Mouse (Mus musculus) CH12.LX (cell line): ENCODE measurements at regions not wholly inside any gene's neighbourhood (a gene's known extent, or its start where the extent isn't known, plus 50 kb on each side); places are given as distances from the start of the nearest gene placed in this dataset.

Experiments
- DNase-seq: peaks from one replicate; pipeline ENCODE4 v3.0.0-alpha.2; 2013; ENCODE audit errors: extremely low read depth
- H3K27ac ChIP-seq: 2 replicates; pipeline ENCODE4 v1.5.1; 2012; ENCODE audit warnings: low read depth, mild to moderate bottlenecking, control low read depth, moderate library complexity; ENCODE audit not compliant: insufficient read depth
- H3K27me3 ChIP-seq: replicated peaks from 2 replicates; pipeline ENCODE3; 2012; ENCODE audit warnings: inconsistent platforms
- H3K36me3 ChIP-seq, 2 experiments: replicated peaks in 1 of 2; 2 replicates each; pipeline versions ENCODE3 to v1.6.1; 2012; ENCODE audit warnings: inconsistent platforms in 1 of 2, low read length in 1 of 2, mild to moderate bottlenecking in 1 of 2, mixed read lengths in 1 of 2, moderate library complexity in 1 of 2; ENCODE audit not compliant: control insufficient read depth in 1 of 2, insufficient read depth in 1 of 2
- H3K4me1 ChIP-seq, 2 experiments: 2 replicates each; pipeline ENCODE4 v1.6.1; 2012; ENCODE audit warnings: inconsistent platforms in 1 of 2, moderate library complexity in 1 of 2; ENCODE audit not compliant: insufficient read depth in 2 of 2, control insufficient read depth in 1 of 2
- H3K4me2 ChIP-seq: 2 replicates; pipeline ENCODE4 v1.6.1; 2012; ENCODE audit warnings: low read depth, mild to moderate bottlenecking, control low read depth; ENCODE audit not compliant: poor library complexity, insufficient read depth, severe bottlenecking
- H3K4me3 ChIP-seq, 3 experiments: fragments of 150-350 bp in 1 of 3; sonication (generic) in 1 of 3; replicated peaks in 1 of 3; 2 replicates each; pipeline versions ENCODE3 to v1.5.1; 2011 to 2012; ENCODE audit warnings: low read depth in 2 of 3, low read length in 2 of 3, mild to moderate bottlenecking in 2 of 3, moderate library complexity in 2 of 3, control low read depth in 1 of 3, improper control_type of control experiment in 1 of 3, inconsistent platforms in 1 of 3, mixed read lengths in 1 of 3; ENCODE audit not compliant: poor library complexity in 1 of 3
- H3K79me2 ChIP-seq: replicated peaks from 2 replicates; pipeline ENCODE4 v1.6.1; 2012; ENCODE audit warnings: mild to moderate bottlenecking, moderate library complexity; ENCODE audit not compliant: control insufficient read depth, poor library complexity, insufficient read depth, severe bottlenecking; ENCODE audit errors: extremely low read depth
- H3K9ac ChIP-seq: 2 replicates; pipeline ENCODE4 v1.6.1; 2012; ENCODE audit warnings: low read depth, mild to moderate bottlenecking, control low read depth, moderate library complexity; ENCODE audit not compliant: insufficient read depth
- H3K9me3 ChIP-seq: replicated peaks from 2 replicates; pipeline ENCODE3; 2012; ENCODE audit warnings: low read length, inconsistent platforms, mixed read lengths
- BHLHE40 ChIP-seq: IDR thresholded peaks from 2 replicates; pipeline ENCODE4 v1.6.1; 2011; ENCODE audit warnings: mild to moderate bottlenecking, low read depth, low read length, improper control_type of control experiment
- CHD1 ChIP-seq: IDR thresholded peaks from 2 replicates; pipeline ENCODE4 v1.6.1; 2012; ENCODE audit warnings: low read depth, low read length, improper control_type of control experiment, inconsistent platforms
- E2F4 ChIP-seq: IDR thresholded peaks from 2 replicates; pipeline ENCODE4 v1.6.1; 2011; ENCODE audit warnings: low read depth, low read length, improper control_type of control experiment; ENCODE audit not compliant: insufficient replicate concordance
- ELF1 ChIP-seq: IDR thresholded peaks from 2 replicates; pipeline ENCODE4 v1.6.1; 2014; ENCODE audit warnings: low read depth, mild to moderate bottlenecking, inconsistent platforms, low read length, improper control_type of control experiment
- EP300 ChIP-seq: IDR thresholded peaks from 2 replicates; pipeline ENCODE4 v1.6.1; 2011; ENCODE audit warnings: low read length, improper control_type of control experiment
- ETS1 ChIP-seq: conservative IDR thresholded peaks from 2 replicates; pipeline ENCODE4 v1.6.1; 2012; ENCODE audit warnings: low read depth, mild to moderate bottlenecking, inconsistent platforms, low read length, improper control_type of control experiment, moderate library complexity
- GABPA ChIP-seq: IDR thresholded peaks from 2 replicates; pipeline ENCODE4 v1.6.1; 2012; ENCODE audit warnings: low read depth, low read length, improper control_type of control experiment, inconsistent platforms; ENCODE audit not compliant: insufficient replicate concordance
- IRF4 ChIP-seq: IDR thresholded peaks from 2 replicates; pipeline ENCODE4 v1.6.1; 2014; ENCODE audit warnings: low read depth, mild to moderate bottlenecking, inconsistent platforms, low read length, improper control_type of control experiment
- JUND ChIP-seq: conservative IDR thresholded peaks from 2 replicates; pipeline ENCODE4 v1.6.1; 2011; ENCODE audit warnings: low read depth, low read length, improper control_type of control experiment
- KAT2A ChIP-seq: IDR thresholded peaks from 2 replicates; pipeline ENCODE4 v1.6.1; 2012; ENCODE audit warnings: low read length, improper control_type of control experiment, inconsistent platforms; ENCODE audit not compliant: insufficient replicate concordance
- MAX ChIP-seq: IDR thresholded peaks from 2 replicates; pipeline ENCODE4 v1.6.1; 2011; ENCODE audit warnings: low read length, improper control_type of control experiment
- MYC ChIP-seq: IDR thresholded peaks from 2 replicates; pipeline ENCODE4 v1.6.1; 2011; ENCODE audit warnings: low read depth, mild to moderate bottlenecking, improper control_type of control experiment, low read length
- PAX5 ChIP-seq: IDR thresholded peaks from 2 replicates; pipeline ENCODE4 v1.6.1; 2012; ENCODE audit warnings: low read length, inconsistent platforms, mixed read lengths
- POLR2AphosphoS2 ChIP-seq: IDR thresholded peaks from 2 replicates; pipeline ENCODE4 v1.6.1; 2011; ENCODE audit warnings: low read depth, low read length, improper control_type of control experiment
- RAD21 ChIP-seq: IDR thresholded peaks from 2 replicates; pipeline ENCODE4 v1.6.1; 2011; ENCODE audit warnings: low read depth, mild to moderate bottlenecking, low read length, improper control_type of control experiment, moderate library complexity
- SIN3A ChIP-seq: IDR thresholded peaks from 2 replicates; pipeline ENCODE4 v1.6.1; 2012; ENCODE audit warnings: low read length, improper control_type of control experiment, inconsistent platforms
- USF1 ChIP-seq: IDR thresholded peaks from 2 replicates; pipeline ENCODE4 v1.6.1; 2014; ENCODE audit warnings: low read depth, mild to moderate bottlenecking, inconsistent platforms, low read length, improper control_type of control experiment
- ZKSCAN1 ChIP-seq: IDR thresholded peaks from 2 replicates; pipeline ENCODE4 v1.6.1; 2012; ENCODE audit warnings: low read depth, inconsistent platforms, low read length, improper control_type of control experiment, borderline replicate concordance
- ZNF384 ChIP-seq: IDR thresholded peaks from 2 replicates; pipeline ENCODE4 v1.6.1; 2012; ENCODE audit warnings: low read depth, low read length, improper control_type of control experiment, inconsistent platforms
- dilution Hi-C: fragments of 300-500 bp; cut with MboI; formaldehyde crosslinking; loops from 2 replicates; pipeline ENCODE4 v1.14.3; 2020; ENCODE audit warnings: low sequenced_read_pairs; ENCODE audit not compliant: extremely low pct_unique_long_range_greater_than_20kb, extremely low pct_ligation_motif_present
- in situ Hi-C: fragments of 300-500 bp; cut with MboI; formaldehyde crosslinking; loops from 3 replicates; pipeline ENCODE4 v1.14.3; 2019; ENCODE audit warnings: low sequenced_read_pairs, low pct_ligation_motif_present, low pct_unique_long_range_greater_than_20kb, mixed read lengths

DNA sequence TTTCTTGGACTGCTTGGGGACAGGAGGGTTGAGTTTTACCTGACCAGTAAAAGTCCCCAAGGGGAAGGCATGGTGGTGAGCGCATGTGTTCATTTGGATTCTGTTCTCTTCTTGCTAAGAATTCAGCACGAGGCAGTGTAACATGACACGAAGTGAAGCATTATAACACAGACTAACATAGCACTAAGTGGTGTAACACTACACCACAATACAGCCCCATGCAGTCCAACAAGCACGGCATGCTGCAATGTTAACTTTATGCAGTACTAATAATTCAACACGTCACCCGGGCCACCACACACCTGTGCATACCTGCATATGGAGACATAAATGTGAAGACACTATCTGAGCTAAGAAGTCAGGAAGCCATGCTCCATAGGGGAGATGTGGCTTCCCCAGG lies 219.2 kb downstream of the Gadd45g start:
- H3K4me1 ChIP-seq, result peaks cover 25 to 32% of the 10 kb centered on the region in 2 experiments
- H3K9ac ChIP-seq, result no peak overlapping the region
- H3K4me2 ChIP-seq, result no peak overlapping the region
- in situ Hi-C loops, result no loop called here
- no peak for TF ChIP-seq E2F4
- TF ChIP-seq BHLHE40, result no peak
- no peak for TF ChIP-seq IRF4
- TF ChIP-seq CHD1, result no peak
- TF ChIP-seq KAT2A, result no peak
- TF ChIP-seq MYC, result no peak
- TF ChIP-seq MAX, result no peak
- TF ChIP-seq EP300, result no peak
- no peak for TF ChIP-seq ZKSCAN1
- TF ChIP-seq POLR2AphosphoS2, result no peak
- TF ChIP-seq JUND, result no peak
- TF ChIP-seq ZNF384, result no peak
- TF ChIP-seq ETS1, result no peak
- dilution Hi-C loops, result no loop called here
- H3K9me3 ChIP-seq, result no peaks in the 10 kb centered on the region
- no peaks in the 10 kb centered on the region for H3K79me2 ChIP-seq
- no peaks in the 10 kb centered on the region for H3K36me3 ChIP-seq
- DNase-seq, result no peak
- H3K27ac ChIP-seq, result no peak overlapping the region
- no peak overlapping the region for H3K4me3 ChIP-seq
- H3K27me3 ChIP-seq, result peaks cover 2% of the 10 kb centered on the region

DNA sequence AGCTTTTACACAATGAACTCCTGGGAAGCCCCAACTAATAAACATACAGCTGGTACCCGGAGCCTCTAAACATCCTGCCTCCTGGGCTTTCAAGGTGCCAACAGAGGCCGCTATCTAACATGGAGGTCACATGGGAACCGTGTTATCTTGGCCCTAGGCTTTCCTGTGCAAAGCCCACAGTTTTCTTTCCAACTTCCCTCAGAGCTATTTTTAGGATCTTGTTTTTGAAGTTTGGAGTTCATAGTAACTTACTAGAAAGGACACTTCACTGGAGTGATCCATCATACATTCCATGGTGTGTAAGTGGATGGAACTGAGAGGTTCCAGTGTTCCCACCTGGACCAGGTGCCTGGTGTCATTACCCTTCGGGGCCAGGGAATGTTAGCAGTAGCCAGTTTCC lies 220.6 kb downstream of the Gadd45g start:
- no peak for DNase-seq
- TF ChIP-seq PAX5 (no peak), MAX (no peak), ZKSCAN1 (no peak)
- peaks cover 16 to 20% of the 10 kb centered on the region in 2 experiments for H3K4me1 ChIP-seq
- no peaks in the 10 kb centered on the region for H3K36me3 ChIP-seq
- peaks cover 2% of the 10 kb centered on the region for H3K27me3 ChIP-seq
- no peaks in the 10 kb centered on the region for H3K9me3 ChIP-seq
- no peak overlapping the region for H3K4me2 ChIP-seq
- dilution Hi-C loops (no loop called here), in situ Hi-C loops (no loop called here)
- H3K27ac ChIP-seq, result no peak overlapping the region
- no peaks in the 10 kb centered on the region for H3K79me2 ChIP-seq
- no peak overlapping the region for H3K9ac ChIP-seq
- H3K4me3 ChIP-seq, result no peak overlapping the region

DNA sequence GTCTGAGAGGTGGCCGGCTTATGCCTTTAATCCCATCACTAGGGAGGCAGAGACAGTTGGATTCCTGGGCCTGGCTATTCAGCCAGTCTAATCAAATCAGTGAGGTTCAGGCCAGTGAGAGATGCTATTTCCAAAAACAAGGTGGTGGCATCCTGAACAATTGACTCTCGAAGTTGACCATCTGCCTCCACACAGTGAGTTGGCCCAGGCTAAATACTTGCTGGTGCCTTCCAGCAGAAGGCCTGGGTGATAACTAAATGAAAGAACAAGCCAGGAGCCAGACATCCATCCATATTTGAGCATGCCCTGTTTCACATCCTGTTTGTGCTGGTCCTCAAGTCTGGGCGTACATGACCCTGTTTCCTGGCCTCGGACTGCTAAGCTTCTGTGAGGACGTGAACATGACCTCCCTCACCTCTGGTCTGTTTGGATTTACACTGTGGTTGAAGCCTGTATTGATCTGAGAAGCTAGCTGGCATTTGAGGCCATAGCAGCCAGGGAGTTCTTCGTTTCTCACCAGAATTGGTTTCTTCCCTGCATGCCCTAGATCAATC lies 222.5 kb downstream of the Gadd45g start:
- Histone ChIP-seq H3K36me3 (no peaks in the 10 kb centered on the region), H3K9me3 (no peaks in the 10 kb centered on the region), H3K9ac (no peak overlapping the region), H3K27me3 (peaks cover 1% of the 10 kb centered on the region), H3K79me2 (no peaks in the 10 kb centered on the region), H3K4me2 (no peak overlapping the region), H3K4me3 (no peak overlapping the region), H3K4me1 (peaks cover 10 to 11% of the 10 kb centered on the region in 2 experiments), H3K27ac (no peak overlapping the region)
- no peak for DNase-seq
- in situ Hi-C loops, result no loop called here
- TF ChIP-seq ETS1 (no peak), E2F4 (no peak), ZKSCAN1 (no peak), ELF1 (no peak), CHD1 (no peak), JUND (no peak), SIN3A (no peak), USF1 (no peak), BHLHE40 (no peak), RAD21 (no peak), GABPA (no peak)
- dilution Hi-C loops, result no loop called here
